Mouse (Mus musculus) fat pad, adult 2 months (tissue): ENCODE measurements around the gene Gm9837.

Experiments
- DNase-seq: peaks from one replicate; pipeline ENCODE4 v3.0.0-alpha.2; 2011; ENCODE audit warnings: low read depth, low spot score; ENCODE audit errors: extremely low read depth

Gene Gm9837

DNA sequence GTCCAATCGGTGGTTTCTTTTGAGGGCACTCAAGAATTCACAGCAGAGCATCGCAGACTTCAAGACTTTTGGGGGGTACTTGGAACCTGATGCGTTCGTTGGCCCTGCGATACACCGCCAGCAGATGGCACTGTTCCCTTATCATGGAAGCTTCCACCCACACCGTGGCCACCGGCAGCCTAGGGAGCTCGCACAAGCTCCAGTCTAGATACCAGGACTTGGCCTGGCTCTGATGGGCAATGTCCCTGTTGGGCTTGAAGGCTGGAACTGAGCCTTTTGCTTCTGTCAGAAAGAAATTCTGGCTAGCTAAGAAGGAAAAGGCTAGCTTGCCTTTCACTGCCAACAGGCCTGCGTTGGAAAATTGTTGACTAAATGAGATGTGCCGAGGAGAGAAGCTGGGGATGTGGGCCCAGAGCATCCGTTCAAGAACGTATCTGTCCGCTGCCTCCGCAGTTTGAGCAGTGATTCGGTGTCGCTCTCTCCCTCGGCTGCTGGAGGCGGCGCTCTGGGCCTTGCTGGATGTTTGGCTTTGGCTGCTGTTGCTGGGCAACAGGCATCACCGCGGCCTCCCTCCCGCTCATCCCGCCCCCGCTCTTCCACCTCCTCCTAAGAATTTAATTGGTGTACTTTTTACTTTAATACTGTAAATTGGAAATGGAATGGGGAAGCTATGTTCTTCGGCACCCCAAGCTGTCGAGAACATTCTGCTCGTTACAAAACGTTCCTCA is at the start of gene Gm9837:
Gene Gm9837 (minus strand): TSS at position 512 of the 728 bp plus-strand sequence.
- DNase-seq: no peak

DNA sequence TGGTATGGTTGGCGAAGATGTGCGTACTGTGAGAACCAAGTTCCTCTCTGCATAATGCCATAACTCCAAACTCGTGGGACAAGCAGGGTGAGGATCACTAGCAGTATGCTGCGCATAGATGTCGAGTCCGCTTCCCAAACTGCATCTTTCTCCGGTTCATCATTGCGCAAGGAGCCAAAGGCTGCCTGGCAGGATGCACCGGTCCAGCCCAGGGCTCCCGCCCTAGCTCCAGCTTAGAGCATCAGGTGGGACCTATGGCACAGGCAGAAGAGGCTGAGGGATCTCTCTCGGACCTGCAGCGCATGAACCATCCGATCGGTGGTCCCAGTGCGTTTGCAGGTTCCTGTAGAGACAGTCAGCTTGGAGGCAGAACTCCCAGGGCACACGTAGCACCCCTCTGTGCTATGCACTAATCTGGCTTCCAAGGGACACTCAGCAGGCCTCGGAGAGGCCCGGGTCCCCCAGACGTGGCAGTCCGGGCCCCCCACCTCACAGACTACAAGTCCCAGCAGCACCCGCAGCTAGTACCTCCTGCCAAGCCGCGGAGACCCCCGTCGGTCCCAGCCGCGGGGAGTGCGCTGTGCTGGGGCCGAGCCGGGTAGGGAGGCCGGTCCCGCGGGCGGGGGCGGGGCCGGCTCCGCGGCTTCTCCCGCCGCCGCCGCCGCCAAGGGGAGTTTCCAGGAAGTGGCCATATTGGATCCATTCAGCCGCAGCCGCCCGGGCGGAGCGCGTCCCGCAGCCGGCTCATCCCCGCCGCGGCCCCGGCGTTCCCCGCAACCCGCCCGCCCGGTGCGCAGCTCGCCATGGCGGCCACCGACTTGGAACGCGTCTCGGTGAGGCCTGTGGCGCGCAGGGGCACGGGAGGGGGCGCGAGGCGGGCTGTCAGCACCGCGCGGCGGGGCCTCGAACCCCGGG is 49.2 kb upstream of the Gm9837 start, which contains the start of gene Sept8:
Gene Sept8 (plus strand): TSS at position 51 of the 915 bp plus-strand sequence.
- DNase-seq: no peak

DNA sequence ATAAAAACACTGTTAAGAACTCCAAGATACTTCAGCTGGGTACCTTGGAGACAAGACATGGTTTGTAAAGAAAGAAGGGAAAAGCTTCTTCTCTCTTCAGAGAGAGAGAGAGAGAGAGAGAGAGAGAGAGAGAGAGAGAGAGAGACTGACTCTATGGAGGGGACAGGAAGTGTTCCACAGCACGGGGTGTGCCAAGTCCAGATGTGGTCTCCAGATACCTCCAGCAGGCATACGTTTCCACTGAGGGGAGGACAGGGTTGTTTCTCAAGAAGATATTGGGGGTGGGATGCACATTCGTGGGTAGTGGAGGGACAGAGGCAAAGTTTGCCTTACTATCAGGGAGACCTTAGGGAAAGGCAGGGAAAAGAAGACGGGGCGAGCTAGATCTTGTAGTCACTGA is 48.5 kb upstream of the Gm9837 start:
- DNase-seq: no peak

DNA sequence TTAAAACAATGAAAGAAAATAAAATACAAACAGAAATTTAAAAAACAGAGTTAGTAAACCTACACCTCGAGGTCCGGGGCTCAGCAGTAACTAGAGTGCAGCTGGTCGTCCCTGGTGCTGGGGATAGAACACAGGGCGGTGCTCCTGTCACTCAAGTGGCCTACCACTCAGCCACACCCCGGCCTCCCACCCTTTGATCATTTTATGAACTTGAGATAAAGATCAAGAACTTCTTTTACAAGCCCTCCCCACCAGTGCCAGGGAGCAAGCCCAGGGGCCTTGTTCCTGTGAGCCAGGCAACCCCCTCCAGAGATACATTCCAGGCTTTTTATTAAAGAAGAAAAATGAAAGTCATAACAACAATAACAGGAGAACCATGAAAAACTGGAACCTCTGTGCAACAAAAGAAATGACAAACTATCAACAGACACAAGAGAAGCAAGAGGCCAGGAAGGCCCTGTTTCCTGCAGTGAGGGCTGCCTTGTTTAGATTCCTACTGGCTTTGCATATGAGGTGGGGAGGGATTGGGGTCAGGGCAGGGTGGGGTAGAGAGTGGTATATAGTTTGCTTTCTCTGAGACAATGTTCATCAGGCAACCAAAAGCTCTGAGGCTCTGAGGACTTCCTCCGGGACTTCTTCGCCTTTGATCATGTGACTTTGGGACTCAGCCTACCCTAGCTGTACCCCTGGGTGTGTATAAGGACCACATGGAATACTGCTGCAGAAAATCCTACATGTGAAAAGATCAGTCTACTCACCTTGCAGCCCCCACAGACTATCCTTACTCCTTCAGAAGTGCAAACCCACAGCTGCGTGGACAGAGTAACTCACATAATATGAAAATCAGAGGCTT is 46.7 kb upstream of the Gm9837 start:
- DNase-seq: no peak

DNA sequence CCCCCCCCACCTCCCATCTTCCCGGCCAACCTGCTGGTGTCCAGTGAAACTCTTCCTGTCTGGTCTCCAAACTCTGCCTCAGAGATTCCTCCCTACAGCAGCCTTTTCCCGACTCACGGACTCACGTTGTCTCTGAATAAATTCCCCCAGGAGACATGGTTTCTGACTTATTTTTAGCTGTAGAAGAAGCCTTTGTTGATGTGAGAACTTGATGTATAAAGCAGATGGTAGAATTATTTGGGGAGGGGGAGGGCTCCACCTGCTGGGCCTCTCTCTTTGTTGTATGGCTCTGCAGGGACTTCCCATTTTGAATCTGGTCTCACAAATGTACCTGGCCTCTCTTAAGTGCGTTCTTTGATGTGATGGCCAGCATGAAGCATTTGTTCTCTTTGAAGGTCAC is 40.1 kb upstream of the Gm9837 start:
- DNase-seq: no peak

DNA sequence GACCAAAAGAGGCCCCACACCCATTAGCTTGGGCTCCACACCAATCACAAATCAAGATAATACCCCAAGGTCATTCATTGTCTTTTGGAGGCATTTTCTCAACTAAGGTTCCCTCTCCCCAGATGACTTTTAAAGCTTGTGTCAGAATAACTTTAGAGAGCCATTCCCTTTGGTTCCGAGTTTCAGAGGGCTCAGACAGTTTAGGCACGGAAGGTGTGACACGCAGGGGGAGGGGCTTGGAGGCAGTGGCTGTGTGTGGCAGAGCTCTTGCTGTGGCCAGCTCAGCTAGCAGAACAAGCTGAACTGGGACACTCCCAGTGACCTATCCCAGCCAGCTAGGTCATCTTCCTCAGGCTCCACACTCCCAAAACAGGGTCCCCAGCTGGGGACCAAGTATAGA is 38.3 kb upstream of the Gm9837 start:
- DNase-seq: no peak

DNA sequence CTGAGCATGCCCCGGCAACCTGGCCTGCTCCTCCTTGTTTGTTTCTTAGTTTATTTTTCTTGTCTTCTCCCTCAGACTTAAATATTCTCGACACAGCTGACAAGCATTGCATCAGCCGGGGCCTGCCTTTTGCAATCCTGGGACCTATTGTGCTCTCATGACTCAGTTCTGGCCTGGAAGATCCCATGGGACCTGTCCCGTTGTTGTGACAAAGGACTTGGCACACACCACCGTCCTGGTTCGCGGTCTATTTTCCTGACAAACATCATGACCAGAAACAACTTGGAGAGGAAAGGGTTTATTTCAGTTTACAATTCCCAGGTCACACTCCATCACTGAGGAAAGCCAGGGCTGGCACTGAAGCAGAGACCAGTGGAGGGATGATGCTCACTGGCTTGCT is 37.9 kb upstream of the Gm9837 start:
- DNase-seq: peak; percentile 42

DNA sequence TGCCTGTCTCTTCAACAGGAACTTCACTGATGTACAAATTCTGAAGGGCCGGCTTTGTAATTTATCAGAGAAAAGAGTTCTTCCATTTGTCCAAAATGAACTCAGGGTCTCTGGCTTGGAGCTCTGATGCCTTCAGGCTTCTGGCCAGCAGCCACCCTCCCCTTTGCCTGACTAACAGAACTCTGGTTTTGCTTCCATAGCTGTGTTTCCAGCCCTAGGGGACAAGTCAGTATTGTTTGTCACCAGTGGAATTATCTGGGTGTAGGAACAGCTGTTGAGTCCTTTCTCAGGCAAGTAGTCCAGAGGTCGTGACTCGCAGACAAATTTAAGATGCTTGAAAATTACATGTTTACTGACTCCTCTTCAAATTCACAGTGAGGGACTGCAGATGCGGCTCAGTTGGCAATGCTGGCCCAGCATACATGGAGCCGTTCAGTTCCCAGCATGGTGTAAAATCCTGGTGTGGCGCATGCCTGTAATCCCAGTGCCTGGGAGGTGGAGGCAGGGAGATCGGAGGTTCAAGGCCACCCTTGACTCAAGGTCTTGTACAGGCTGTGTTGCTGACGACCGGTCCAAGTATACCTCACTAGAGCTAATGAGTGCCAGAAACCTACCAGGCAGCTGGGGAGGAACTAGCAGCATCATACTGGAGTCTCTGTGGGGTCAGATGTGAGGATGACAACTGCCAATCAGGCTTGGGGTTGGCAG is 37.0 kb upstream of the Gm9837 start:
- DNase-seq: no peak

DNA sequence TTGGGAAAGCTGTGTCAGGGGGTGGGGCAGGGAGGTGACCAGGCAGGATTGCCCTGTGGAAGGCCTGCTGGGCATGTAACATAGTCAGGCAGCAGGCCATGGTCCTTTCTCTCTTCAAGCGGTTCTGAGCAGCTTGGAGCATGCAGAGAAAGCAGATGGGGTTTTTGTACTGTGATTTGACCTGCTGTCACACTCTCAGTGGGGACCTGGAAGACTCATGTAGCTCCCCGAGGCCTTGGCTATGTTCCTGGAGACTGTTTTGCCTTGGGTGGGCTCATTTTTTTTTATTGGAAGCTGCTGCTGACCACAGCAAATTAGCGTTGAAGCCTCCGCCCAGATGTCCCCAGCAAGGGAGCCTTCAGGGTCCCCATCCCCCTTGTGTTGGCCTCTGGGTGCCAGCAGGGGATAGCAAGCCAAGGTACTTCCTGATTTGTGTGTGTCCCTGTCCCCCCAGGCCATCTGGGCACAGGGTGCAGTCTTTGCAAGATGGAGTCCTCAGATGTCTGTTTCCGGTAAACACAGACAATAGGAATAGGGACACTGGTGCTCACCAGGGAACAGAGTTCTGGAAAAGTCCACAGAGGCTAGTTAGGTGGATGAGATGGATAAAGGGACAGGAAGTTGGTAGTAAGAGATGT is 34.9 kb upstream of the Gm9837 start:
- DNase-seq: no peak

DNA sequence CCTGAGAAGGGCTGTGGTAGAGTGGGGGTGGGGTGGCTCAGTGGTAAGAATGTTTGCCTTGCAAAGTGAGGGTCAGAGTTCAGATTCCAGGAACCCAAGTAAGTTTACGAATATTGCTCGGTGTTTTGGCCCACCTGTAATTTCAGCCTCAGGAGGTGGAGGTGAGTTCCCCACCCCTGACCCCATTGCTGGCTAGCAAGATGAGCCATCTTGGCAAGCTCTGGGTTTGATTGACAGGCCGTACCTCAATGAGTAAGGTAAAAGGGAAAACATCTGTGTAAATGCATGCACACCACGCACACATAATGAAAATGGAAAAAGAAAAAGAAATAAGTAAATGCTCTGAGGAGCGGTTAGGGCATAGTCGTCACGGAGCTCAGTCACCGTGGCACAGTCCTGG is 34.1 kb upstream of the Gm9837 start:
- no peak for DNase-seq

DNA sequence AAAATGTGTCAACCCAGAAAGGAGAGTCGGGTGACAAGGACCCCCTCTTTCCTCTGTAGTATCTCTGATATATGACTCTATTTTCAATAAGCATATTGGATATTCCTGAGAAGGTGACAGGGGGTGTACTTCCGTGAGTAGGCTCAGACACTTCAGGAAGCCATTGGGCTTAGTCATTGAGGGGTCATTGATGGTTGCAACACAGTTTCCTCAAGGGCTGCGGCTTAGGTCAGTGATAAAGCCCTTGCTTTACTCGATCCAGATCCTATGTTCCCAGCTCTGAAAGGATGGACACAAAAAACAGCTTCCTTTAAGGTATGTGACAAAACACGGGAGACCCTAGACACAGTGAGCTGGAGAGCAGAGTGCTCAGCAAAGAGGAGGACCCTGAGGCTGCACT is 33.5 kb upstream of the Gm9837 start:
- no peak for DNase-seq

DNA sequence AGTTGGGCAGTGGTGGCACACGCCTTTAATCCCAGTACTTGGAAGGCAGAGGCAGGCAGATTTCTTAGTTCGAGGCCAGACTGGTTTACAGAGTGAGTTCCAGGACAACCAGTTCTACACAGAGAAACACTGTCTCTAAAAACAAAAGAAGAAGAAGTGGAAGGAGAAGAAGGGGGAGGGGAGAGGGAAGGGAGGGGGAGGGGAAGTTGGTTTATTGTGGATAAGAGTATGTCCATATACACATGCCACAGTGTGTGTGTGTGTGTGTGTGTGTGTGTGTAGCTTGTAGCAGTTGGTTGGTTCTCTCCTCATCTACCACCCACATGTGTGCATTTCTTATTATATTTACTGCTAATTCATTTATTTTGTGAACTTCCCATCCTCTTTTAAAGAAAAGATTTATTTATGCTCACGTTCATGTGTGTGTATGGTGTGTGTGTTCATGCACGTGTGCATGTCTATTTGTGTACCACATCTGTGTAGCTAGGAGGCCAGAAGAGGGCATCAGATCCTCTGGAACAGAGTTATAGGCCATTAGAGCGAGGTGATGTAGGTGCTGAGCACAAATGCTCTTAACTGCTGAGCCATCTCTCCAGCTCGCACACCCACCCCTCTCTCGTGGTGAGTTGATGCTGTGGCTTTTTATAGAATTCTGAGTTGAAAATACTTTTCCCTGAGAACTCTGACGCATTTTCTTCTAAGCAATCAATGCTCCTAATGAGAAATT is 31.9 kb upstream of the Gm9837 start:
- no peak for DNase-seq

DNA sequence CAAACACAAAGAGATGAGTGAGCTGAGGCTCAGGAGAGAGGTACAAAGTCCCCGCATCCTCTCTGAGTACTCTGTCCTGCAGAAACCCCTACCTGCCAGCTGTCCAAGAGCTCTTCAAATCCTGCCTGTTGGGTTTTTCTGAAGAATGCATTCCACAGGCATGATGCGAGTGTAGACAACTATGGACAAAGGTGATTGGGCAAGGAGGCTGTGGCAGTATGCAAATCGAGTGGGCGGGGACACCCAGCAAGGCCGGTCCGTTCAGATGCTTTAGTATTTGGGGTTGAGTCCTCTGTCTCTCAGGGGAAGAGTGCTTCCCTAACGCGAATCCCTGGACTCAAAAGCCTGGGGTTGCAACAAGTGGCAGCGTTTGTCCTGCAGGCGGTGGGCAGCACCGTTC is 30.3 kb upstream of the Gm9837 start:
- peak; percentile 40 for DNase-seq

DNA sequence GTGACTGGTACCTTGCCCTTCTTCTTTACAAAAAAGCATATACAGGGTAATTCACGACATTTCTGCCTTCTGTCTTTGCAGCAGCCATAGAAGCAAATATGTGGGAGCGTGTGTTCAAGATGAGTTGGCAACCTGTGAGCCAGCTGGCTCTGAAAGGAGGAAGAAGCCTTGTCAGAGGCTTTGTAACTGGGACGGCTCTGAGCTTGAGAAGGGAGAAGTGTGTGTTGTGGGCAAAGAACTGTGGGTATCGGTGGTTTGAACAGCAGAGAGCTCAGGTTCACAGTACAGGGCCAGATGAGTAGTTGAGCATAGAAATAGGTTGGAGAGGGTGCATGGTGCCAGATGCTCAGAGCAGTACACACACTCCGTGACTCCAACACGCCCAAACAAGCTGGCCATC is 26.7 kb upstream of the Gm9837 start:
- no peak for DNase-seq

DNA sequence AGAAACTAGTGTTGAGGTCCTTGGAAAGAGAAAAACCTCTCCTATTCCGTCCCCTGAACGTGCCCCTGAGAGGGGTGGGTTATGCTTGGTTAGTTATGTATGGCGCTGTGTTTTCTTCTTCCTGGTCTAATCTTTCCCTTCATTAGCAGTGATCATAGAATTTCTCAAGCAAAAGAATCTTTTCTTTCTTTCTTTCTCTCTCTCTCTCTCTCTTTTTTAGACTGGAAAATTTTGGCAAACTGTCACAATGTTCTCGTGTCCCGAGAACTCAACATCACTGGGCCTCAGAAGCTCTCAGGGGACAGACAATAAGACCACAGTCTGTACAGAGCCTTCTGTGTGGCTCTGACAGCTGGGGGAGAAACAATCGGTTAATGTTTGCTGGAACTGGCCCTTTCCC is 25.1 kb upstream of the Gm9837 start:
- DNase-seq: no peak

DNA sequence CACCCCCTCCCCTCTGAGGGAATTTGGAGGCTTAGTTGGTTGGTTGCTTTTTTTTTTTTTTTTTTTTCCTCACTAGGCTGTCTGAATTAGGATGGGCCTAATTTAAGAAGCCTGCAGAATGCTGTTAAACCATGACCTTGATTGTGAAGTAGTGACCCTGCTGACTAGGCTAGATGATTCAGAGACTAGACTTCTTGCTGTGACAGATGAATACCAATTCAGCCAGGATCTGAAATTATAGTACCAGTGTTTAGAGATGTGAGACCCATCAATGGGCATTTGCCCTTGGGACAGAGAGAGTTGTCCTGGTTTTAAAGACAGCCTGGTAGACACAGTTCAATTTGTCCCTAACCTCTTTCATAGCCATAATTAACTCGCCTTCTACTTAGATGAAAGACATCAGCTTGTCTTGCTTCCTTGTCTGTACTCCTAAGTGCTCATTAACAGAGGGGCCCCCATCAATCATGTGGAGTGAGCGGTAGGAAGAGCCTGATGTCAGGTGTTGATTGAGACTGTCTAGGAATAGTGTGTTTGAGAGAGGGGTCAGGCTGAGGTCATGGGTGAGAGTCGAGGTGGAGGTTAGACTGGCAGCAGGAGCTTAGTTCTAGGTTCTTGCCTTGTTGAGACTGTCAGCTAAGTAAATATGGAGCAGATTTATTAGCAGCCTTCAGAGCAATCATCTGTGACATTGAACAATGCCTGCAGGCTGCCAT is 23.1 kb upstream of the Gm9837 start:
- DNase-seq: no peak

DNA sequence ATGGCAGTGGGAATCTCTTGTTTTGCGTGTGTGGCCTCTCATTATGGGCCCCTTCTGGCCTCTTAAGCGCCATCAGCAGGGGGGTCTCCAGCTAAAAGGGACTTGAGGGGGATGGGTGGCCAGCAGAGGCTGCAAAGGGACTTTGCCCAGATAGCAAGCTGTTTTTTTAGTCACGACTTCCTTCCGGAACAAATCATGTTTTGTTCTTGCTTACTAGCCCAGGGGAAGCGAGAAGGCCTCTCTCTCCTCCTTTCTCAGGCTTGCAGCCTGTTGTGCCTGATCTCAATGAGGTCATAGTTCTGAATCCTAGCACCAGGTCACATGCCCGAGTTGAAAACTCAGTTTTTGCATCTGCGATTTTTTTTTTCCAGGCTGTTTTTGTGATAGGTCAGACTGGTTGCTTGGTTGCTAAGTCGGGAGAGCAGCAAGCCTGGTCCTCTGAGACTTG is 21.7 kb upstream of the Gm9837 start:
- no peak for DNase-seq

DNA sequence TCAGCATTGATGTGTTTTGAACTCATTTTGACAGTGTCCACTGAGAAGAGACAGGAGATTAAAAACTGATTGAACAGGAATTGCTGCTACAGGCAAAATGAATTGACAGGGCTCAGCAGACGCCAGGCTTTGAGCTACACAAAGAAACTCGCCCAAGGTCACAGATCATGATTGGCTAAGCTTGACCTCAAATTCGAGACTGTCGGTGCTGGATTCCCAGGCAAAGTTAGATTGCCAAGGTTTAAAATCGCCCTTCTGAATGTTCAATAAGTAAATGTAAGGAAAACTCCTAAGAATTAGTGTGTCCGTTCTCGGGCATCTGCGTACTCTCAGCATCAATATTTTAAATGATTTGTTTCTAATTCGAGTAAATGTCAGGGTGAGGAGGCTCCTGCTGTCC is 19.1 kb upstream of the Gm9837 start:
- DNase-seq: no peak

DNA sequence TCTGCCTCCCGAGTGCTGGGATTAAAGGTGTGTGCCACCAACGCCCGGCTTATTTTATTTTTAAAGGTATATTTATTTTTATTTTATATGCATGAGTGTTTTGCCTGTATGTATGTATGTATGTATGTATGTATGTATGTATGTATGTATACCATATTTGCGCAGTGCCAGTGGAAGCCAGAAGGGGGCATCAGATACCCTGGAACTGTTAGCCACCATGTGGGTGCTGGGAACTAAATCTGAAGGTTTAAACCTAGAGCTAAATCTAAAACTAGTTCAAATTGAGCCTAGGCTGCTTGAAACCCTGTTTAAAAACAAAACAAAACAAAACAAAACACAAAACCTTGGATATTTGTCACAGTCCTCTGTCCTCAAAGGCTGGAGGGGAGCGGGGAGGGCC is 18.7 kb upstream of the Gm9837 start:
- DNase-seq: no peak
